Mouse (Mus musculus) CH12.LX (cell line): ENCODE data around the gene Usp21.

ENCODE experiments used
- BHLHE40 ChIP-seq: IDR thresholded peaks from 2 replicates; pipeline ENCODE4 v1.6.1; 2011; ENCODE audit warnings: mild to moderate bottlenecking, low read depth, low read length, improper control_type of control experiment
- CTCF ChIP-seq, 2 experiments: IDR thresholded peaks in 1 of 2; conservative IDR thresholded peaks in 1 of 2; 2 replicates each; pipeline ENCODE4 v1.5.1; 2011 to 2012; ENCODE audit warnings: low read depth in 2 of 2, low read length in 2 of 2, improper control_type of control experiment in 1 of 2, inconsistent platforms in 1 of 2, mild to moderate bottlenecking in 1 of 2, moderate library complexity in 1 of 2
- E2F4 ChIP-seq: IDR thresholded peaks from 2 replicates; pipeline ENCODE4 v1.6.1; 2011; ENCODE audit warnings: low read depth, low read length, improper control_type of control experiment; ENCODE audit not compliant: insufficient replicate concordance
- MAX ChIP-seq: IDR thresholded peaks from 2 replicates; pipeline ENCODE4 v1.6.1; 2011; ENCODE audit warnings: low read length, improper control_type of control experiment
- MYC ChIP-seq: IDR thresholded peaks from 2 replicates; pipeline ENCODE4 v1.6.1; 2011; ENCODE audit warnings: low read depth, mild to moderate bottlenecking, improper control_type of control experiment, low read length

DNA sequence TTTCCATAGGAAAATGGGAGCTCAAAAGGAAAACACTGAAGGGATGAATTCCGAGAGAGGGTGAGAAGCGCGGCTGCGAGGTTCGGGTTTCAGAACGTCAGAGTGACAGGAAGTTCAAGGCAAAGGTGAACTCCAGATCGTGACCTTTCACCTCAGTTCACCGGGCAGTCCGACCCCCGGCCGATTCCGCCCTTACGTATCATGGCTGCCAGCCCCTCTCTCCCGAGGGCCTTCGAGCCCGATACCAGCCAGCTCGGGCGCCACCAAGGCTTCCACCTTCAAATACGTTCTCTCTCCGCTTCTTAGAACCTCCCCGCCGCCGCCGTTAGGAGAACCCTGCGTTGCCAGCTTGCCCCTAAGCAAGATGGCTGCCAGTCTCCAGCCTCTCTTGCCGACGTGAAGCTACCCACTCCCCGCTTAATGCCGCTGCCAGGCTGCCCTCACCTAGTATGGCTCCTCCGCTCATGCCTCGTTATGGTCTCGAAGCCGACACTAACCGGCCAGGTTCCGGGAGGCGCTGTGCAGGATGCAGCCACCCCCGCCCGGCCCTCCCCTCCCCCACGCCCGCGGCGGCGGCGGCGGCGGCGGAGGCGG lies 41.1 kb upstream of the Usp21 start, which contains the start of gene Dedd:
- TF ChIP-seq CTCF (conservative IDR thresholded peaks at IDR 0.05 in 1 of 2, IDR thresholded peaks at IDR 0.05 in 1 of 2; ENCODE audit: low read depth in 2 of 2, low read length in 2 of 2) (no peak), E2F4 (no peak), MAX (peak; percentile 64; the same call in 1 of the 2 replicates), MYC (0 out of 2 replicates have a peak, but pooled peaks have one; percentile 39), BHLHE40 (no peak)
